Mouse (Mus musculus): ENCODE results near the gene Ube2m.

The Ube2m gene

DNA sequence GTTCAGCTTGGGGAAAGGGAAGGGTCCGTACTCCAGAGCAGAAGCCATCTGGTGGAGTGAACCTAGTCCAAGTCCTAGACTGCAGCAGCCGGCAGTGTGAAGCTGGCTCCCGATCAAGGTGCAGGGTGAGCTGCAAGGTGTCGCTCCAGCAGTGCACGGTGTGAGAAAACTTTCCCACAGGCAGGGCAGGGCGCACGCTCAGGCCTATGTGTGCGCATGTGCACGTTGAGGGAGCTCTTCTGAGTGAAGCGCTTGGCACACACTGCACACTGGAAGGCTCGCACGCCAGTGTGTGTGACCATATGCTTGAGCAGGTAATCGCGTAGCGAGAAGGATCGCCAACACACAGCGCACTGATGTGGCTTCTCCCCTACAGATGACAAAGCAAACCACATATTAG is 32.1 kb downstream of the Ube2m start:
- DNase-seq (ENCODE audit: low read depth in 1 of 2, low spot score in 2 of 2) = no peak

DNA sequence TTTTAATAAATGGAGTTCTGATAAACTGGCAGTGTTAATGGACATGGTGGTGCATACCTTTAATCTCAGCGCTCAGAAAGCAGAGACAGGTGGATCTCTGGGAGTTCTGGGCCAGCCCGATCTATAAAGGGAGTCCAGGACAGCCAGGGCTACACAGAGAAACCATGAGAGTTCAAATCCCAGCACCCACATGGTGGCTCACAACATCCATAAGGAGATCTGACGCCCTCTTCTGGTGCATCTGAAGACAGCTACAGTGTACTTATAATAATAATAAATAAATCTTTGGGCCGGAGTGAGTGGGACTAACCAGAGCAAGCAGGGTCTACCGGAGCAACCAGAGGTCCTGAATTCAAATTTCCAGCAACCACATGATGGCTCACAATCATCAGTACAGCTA is 34.7 kb downstream of the Ube2m start:
- DNase-seq (ENCODE audit: low read depth in 1 of 2, low spot score in 2 of 2) = no peak

DNA sequence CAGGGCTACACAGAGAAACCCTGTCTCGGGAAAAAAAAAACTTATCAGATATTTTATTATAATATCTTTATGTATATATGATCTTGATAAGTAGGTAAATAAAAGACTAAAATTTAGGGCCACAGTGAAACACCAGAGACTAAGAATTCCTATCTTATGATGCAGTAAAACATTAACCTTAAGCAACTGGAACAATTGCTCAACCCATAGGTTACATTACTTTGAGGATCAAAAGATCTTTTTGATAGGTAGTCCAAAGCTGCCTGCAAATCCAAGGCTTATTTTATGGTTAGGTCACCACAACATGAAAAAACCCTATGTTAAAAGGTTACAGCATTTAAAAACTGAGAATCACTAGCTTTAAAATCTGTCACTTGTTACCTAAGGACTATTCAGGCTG is 36.5 kb downstream of the Ube2m start:
- no peak for DNase-seq (ENCODE audit: low read depth in 1 of 2, low spot score in 2 of 2)

DNA sequence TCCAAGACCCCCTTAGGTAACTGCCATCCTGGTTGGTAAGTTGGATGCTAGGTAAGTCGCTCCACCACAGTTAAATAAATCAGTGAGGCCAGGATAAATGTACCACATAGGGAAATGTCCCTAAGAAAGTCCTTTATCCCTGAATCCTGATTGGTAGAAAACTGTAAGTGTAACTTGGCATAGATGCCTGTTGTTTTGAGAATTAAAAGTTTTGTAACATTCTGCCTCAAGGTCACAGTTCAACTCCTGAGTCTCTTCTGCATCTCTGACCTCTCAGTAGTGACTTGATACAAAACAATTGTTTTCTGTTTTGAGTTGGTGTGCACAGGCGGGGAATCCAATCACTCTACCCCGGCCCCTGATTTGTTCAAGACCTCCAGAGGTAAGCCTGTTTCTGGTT is 39.2 kb downstream of the Ube2m start, which contains the start of gene Trim28:
Gene Trim28 (plus strand): TSS at position 264 of the 400 bp plus-strand sequence.
- DNase-seq (ENCODE audit: low read depth in 1 of 2, low spot score in 2 of 2) = no peak

DNA sequence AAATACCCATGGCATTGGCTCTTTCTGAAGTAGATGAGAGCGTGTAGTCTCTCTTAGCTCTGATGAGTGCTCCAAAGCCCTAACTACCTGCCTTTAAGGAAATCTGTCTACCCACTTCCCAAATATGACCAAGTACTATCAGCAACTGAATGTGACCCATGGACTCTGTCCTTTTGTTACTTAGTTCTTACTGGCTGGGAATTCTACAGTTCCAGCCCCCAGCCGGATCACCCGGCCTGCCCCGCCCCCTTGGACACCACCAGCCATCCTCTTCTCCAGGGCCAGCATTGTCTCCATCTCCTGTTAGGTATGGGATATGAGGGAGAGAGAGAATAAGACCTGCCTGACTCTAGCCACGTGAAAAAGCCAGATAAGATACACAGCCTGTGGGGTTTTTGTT is 40.0 kb downstream of the Ube2m start, which contains the start of gene Slc27a5:
Gene Slc27a5 (minus strand): TSS at position 140 of the 400 bp plus-strand sequence.
- DNase-seq (ENCODE audit: low read depth in 1 of 2, low spot score in 2 of 2) = no peak

DNA sequence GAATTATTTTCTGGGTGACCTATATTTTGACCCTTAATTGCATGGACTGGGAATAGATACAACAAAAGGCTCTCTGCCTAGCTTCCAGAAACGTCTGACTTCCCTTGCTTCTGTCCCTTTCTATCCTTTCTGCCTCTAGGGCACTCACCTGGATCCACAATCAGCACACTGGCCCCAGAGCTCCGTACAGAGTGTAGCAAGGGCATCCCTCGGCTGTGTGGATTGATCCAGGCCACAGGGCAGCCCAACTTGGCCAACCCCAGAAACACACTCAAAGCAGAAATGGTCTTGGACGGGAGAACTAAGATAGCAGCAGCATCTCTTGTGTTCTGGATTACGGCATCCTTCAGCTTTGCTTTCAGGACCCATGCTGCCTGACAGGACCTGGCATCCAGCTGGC is 40.8 kb downstream of the Ube2m start:
- DNase-seq (ENCODE audit: low read depth in 1 of 2, low spot score in 2 of 2) = no peak

DNA sequence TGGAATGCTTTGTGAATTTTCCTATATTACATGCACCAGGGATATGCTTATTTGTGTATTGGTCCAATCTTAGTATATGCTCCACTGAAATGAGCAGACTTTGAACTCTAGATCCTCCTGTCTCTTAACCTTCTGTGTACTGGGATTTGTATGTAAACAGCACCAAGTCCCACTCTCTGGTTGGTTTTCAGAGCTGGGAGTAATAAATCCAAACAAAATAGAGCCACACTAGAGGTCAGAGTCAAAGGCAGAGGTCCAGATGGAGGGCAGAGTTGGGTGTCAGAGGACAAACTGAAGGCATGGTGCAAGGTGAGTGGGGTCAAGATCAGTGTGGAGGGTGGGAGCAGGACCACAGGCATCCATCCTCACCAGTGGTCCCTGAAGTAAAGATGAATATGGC is 42.2 kb downstream of the Ube2m start:
- no peak for DNase-seq (ENCODE audit: low read depth in 1 of 2, low spot score in 2 of 2)

DNA sequence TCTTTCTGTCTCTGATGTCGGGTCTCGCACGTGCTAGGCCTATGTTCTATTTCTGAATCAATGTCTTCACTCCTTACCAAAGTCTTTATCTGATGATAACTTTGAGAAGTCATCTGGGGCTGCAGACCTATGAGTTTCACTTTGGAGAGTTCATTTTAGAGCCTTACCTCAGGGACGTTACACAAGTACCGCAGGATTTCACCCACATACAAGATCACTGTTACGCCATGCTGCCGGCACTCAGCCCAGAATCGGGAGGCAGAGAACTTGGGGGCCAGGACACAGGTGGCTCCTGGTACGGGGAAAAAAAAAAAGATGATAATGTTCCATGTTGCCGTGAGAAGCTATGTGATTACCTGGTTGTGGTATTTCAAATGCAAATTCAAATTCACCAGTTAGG is 44.9 kb downstream of the Ube2m start:
- DNase-seq (ENCODE audit: low read depth in 1 of 2, low spot score in 2 of 2) = no peak

DNA sequence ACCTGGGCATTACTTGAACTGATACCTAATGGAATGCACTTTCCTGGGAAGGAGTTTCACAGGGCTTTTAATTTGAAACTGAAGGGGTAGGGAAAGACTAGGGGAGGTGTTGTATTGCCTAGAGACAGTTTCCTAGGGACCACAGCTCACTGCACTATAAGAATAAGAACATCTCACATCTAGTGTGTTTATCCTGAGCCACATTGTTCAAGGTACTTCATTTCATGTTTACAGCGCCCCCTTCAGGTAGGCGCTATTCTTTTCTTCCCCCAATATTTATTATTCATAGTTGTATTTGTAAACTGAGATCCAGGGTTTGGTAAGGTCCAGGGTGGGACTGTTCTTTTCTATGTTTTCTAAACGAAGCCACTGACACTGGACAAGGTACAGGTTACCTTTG is 45.9 kb downstream of the Ube2m start:
- DNase-seq (ENCODE audit: low read depth in 1 of 2, low spot score in 2 of 2) = no peak

DNA sequence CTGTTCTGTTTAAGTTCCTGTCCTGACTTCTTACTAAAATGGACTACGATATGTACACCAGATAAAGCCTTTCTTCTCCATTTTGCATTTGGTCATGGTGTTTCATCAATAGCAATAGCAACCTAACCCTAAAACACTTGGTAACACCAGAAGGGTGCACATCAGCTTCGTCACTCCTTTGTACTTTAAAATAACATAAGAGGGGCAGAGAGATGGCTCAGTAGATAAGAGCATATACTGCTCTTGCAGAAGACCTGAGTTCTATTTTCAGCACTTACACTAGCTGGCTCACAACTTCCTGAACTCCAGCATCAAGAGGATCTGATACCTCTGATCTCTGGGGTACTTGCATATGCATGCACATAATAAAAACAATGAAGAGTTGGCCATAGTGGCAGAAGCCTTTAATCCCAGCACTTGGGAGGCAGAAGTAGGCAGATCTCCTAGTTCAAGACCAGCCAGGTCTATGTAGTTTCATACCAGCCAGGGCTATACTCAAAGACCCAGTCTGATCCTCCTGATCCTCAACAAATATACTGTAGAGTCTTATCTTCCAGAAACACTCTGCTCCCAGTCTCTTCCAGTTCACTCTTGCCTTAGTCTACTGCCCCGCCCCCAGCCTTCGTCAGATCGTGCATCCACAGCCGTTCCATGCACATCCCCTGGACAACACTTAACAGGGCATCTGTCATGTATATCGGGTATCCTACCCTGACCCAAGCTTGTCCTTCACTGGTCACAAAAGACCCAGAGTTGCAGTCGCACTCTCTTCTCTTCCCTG is 50.5 kb downstream of the Ube2m start:
- no peak for DNase-seq (ENCODE audit: low read depth in 1 of 2, low spot score in 2 of 2)

DNA sequence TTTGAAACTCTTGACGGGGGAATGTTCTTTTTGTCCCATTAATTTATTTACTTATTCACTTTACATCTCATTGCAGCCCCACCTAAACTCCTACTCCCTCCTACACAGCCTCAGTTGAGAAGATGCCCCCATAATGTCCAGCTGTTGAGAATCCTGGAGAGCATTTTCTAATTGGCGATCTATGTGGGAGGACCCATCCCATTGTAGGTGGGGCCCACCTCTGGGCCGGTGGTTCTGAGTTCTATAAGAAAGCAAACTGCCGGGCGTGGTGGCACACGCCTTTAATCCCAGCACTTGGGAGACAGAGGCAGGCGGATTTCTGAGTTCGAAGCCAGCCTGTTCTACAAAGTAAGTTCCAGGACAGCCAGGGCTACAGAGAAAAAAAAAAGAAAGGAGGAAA is 51.2 kb downstream of the Ube2m start:
- no peak for DNase-seq (ENCODE audit: low read depth in 1 of 2, low spot score in 2 of 2)

DNA sequence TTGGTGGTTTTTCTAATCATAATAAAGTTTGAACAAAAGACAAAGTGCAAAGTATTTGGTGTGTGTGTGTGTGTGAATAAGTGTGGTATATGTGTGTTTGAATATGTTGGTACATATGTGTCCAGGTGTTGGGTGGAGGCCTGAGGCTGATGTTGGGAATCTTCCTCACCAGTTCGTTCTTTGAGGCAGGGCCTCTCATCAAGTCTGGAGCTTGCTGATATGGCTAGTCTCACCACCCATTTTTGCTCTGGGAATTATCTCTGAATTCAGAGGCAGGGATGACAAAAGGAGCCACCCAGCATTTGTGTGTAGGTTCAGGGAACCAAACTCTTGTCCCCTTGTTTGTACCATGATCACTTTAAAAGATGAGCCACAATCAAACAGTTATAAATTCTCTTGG is 52.4 kb downstream of the Ube2m start:
- no peak for DNase-seq (ENCODE audit: low read depth in 1 of 2, low spot score in 2 of 2)
